Mouse (Mus musculus): ENCODE results near the gene Cryga.

Cryga gene

GRCm38 (mm10) chr1:65103273-65103672 lies at the start of gene Cryga:
Gene Cryga, minus strand, starts transcription at chr1:65103373.
- in situ Hi-C loops (cut with MseI, MboI): no loop called here

- in situ Hi-C loops (cut with MseI, MboI): no loop called here
These were observed 44.8 kb upstream of the Cryga start for GRCm38 (mm10) chr1:65147971-65148370.

- in situ Hi-C loops (cut with MseI, MboI): no loop called here
These were observed 44.2 kb upstream of the Cryga start for GRCm38 (mm10) chr1:65147326-65147725.

DNA sequence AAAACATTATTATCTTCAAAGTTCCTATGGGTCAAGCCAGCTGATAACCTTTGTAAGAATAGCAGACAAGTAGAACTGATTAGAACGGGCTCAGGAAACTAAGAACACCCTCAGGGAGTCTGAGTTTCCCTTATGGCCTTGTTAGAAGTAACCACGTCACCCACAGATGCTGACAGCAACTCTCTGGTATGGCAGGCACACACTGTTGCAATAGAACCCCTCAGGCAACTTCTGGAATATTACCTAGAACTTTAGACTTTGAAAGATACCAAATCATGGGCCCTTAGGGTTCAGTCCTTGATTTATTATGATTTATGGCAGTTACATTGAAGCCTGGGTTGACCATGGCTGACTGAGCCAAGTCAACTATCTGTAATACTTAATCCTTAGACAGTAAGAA lies 43.4 kb upstream of the Cryga start:
- in situ Hi-C loops (cut with MseI, MboI): no loop called here

DNA sequence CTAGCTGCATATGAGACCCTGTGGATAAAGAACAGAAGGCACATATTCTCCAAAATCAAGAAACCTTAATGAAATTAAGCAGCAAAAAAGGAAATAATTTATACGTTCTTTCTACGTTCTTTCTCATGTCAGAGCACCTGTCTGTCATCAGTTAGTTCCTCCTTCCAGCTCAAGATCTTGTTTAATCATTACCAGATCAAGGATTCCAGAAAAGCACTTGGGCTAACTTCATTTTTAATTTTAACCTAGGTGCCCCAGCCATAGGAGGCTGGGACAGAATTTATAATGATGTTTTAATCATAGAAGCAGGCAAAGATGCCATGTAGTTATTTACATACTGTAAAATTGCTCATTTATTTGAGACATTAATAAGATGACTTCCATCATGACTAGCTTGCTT lies 41.6 kb upstream of the Cryga start:
- in situ Hi-C loops (cut with MseI, MboI): no loop called here

DNA sequence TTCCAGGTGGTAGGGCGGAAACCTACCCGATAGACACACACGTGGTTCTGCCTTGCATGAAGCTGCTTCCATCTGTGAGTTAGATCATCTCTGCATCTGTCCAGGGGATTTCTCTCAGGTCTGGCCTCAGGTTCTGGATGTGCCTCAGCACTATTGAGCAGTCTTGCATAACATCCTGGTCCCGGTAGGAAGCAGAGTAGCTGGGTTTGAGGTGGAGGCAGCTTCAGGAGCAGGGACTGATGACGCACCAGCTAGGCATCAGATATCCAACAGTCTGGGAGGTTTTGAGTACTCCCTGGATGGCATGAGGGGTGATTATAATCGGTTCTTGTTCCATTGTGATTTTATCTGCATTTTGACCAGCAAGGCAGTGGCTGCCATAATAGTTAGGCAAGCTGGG lies 34.4 kb upstream of the Cryga start:
- in situ Hi-C loops (cut with MseI, MboI): no loop called here

- in situ Hi-C loops (cut with MseI, MboI): no loop called here
These were observed 29.7 kb upstream of the Cryga start for GRCm38 (mm10) chr1:65132833-65133232.

- in situ Hi-C loops (cut with MseI, MboI): no loop called here
These were observed 28.5 kb upstream of the Cryga start for GRCm38 (mm10) chr1:65131671-65132070.

DNA sequence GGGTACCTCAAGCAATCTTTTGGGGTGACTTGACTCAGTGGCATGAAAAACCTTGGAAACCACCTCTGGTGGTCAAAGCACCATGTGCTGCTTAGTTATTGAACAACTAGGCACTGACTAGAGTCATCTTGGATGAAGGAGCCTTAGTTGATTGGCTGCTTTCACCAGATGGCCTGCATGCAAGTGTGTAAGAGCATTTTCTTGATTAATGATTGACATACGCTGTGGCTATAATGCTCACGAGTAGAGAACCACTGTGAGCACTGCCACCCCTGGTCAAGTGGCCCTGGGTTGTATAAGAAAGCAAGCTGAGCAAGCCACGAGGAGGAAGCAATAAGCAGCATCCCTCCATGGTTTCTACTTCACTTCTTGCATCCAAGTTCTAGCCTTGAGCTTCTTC lies 27.1 kb upstream of the Cryga start:
- in situ Hi-C loops (cut with MseI, MboI): no loop called here

GRCm38 (mm10) chr1:65129634-65130180 lies 26.5 kb upstream of the Cryga start:
- in situ Hi-C loops (cut with MseI, MboI): no loop called here

- in situ Hi-C loops (cut with MseI, MboI): no loop called here
These were observed 19.6 kb upstream of the Cryga start, which contains the start of gene D630023F18Rik for GRCm38 (mm10) chr1:65122574-65123372. Gene D630023F18Rik, minus strand, starts transcription at chr1:65123214.

- in situ Hi-C loops (cut with MseI, MboI): loop anchor here in 1 of 2 experiments (5.0 kb wide), 1 partner anchor 58 kb away; no protein-coding TSS in a partner anchor
These were observed 16.3 kb upstream of the Cryga start, which contains the start of gene Gm28845 for GRCm38 (mm10) chr1:65119438-65119837. Gene Gm28845, minus strand, starts transcription at chr1:65119558.

DNA sequence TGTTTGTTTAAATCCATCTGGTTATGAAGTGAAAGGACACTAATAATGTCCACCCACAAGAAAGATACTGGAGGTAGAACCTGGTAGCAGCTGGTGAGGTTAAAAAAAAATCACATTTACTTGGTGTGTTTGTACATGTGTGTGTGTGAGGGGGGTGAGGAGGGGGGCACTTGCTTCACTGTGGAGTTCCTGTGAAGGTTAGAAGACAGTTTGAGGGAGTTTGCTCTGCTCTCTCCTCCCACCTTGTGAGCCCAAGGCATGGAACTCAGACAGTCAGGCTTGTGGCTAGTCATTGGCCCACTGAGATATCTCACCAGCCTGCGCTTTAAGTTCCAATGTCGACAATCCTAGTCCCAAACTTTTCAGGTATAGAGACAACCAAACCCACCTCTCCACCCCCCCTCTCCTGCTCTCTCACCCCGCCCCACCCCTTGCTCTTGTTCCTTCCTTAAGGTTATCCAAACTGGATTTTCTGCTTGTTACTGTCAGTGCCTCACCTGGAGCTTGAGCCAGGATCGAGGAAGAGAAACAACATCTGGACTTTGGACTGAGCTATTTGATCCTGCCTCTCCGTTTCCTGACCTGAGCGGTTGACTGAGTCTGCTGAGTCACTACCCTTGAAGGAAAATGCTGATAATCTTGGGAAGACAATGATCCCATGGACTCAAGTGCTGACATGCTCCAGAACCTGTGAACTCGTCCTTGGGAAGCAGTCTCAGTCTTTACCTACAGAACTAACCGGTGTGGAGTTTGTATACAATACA lies 15.2 kb upstream of the Cryga start:
- in situ Hi-C loops (cut with MseI, MboI): loop anchor here in 1 of 2 experiments (5.0 kb wide), 1 partner anchor 59 kb away; no protein-coding TSS in a partner anchor

DNA sequence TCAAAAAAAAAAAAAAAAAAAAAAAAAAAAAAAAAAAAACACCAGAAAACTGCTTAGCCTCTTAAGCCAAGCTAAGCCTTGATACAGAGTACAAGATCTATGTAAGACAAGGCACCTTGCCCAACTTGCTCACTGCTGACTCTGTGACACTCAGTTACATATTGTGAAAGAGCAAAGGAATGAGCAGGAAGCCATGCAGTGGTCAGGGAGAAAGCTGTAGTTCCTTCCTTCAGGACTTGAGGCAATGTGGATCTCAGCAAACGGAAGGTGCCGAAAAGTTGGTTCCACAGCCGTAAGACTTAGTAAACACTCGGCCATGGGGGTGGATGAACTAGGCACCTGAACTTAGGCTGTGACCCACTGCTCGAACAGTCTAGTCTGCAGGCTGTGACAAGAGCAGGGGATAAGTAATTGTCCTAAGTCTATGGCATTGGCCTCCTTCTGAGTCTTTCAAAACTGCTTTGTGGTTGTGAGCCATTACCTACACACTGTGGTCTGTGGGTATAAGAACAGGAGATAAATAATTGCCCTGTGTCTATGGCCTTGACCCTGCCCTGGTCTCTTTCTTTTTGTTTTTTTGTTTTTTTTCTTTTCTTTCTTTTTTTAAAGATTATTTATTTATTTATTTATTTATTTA lies 10.5 kb upstream of the Cryga start:
- in situ Hi-C loops (cut with MseI, MboI): loop anchor here in 1 of 2 experiments (5.0 kb wide), 1 partner anchor 64 kb away; no protein-coding TSS in a partner anchor

- in situ Hi-C loops (cut with MseI, MboI): loop anchor here in 1 of 2 experiments (5.0 kb wide), 1 partner anchor 64 kb away; no protein-coding TSS in a partner anchor
These were observed 9.6 kb upstream of the Cryga start for GRCm38 (mm10) chr1:65112807-65113196.

DNA sequence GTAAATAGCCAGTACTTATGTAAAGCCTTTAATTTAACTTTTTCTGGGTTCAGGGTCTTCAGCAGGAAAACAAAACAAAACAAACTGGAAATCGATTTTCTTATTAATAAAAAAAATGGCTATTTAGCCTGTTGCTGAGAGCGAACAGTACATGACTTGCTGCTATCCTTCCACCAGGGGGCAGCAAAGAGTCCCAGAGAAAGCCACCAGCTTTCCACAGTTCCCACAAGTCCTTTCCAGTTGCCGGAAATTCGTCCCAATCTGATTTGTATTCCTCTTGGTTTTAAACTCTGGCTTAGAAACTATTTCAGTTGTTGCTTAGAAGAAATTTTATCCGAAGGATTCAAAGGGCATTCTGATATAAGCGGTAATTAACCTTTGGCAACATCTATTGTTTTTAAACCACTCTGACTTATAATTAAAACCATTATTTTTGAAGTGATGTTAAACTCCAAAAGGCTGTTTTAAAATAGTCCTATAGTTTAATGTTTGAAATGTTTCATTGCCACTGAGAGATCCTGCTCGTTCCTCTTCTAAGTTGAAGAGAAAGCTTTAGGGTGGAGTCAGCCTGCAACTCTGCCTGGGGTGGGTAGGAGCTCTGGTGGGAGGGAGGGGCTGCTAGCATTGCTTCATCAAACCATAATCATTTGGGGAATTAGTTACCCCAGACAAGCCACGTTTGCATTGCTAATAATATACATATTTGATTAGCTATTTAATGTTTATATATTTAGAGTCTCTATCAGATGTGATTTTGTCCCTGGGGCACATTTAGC lies 9.0 kb upstream of the Cryga start:
- in situ Hi-C loops (cut with MseI, MboI): loop anchor here in 1 of 2 experiments (5.0 kb wide), 1 partner anchor 65 kb away; no protein-coding TSS in a partner anchor

- in situ Hi-C loops (cut with MseI, MboI): loop anchor here in 1 of 2 experiments (5.0 kb wide), 1 partner anchor 67 kb away; no protein-coding TSS in a partner anchor
These were observed 6.7 kb upstream of the Cryga start for GRCm38 (mm10) chr1:65109756-65110435.

GRCm38 (mm10) chr1:65109196-65109595 lies 6.0 kb upstream of the Cryga start:
- in situ Hi-C loops (cut with MseI, MboI): no loop called here

- in situ Hi-C loops (cut with MseI, MboI): no loop called here
These were observed 4.6 kb upstream of the Cryga start for GRCm38 (mm10) chr1:65107654-65108279.

DNA sequence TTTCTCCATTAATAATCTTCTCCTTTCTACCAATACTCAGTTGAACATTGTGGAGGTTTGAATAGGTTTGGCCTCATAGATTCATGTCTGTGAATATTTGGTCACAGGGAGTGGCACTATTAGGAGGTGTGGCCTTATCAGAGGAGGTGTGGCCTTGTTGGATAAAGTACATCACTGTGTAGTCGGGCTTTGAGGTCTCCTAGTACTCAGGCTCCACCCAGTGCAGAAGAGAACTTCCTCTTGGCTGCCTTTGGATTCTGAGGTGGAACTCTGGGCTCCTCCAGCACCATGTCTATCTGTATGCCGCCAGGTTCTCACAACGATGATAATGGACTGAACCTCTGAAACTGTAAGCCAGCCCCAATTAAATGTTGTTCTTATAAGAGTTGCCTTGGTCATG lies 6.2 kb downstream of the Cryga start:
- in situ Hi-C loops (cut with MseI, MboI): no loop called here

Measured in mouse trophoblast stem cell (cell line).